Mouse (Mus musculus) limb, embryonic 14.5 days (tissue): Measurements from ENCODE around the gene Dpp9. TPM values are rescaled to one million over a fixed set of nuclear protein-coding genes. Genes with fewer than 3 reads are reported as not detected.

ENCODE experiments used
- ATAC-seq: fragments of 200-750 bp; cut with Nextera tagmentation; 2 replicates; pipeline ENCODE4 v1.8.0; 2017; ENCODE audit warnings: low read depth, moderate number of reproducible peaks, moderate TSS enrichment; ENCODE audit not compliant: low FRiP score
- DNase-seq: peaks from one replicate; pipeline ENCODE4 v3.0.0-alpha.2; 2015; ENCODE audit warnings: low spot score
- H3K27ac ChIP-seq: fragments of 300-500 bp; sonication (generic); replicated peaks from 2 replicates; pipeline ENCODE4 v1.5.1; 2014; ENCODE audit warnings: low read depth, mild to moderate bottlenecking, low read length, moderate library complexity, mixed read lengths
- H3K27me3 ChIP-seq: fragments of 300-500 bp; sonication (generic); 2 replicates; pipeline ENCODE4 v1.6.1; 2014; ENCODE audit warnings: low read length, mixed read lengths; ENCODE audit not compliant: control insufficient read depth, insufficient read depth
- H3K36me3 ChIP-seq: fragments of 300-500 bp; sonication (generic); 2 replicates; pipeline ENCODE4 v1.6.1; 2014; ENCODE audit warnings: mild to moderate bottlenecking, low read length, moderate library complexity, mixed read lengths; ENCODE audit not compliant: control insufficient read depth, insufficient read depth
- H3K4me1 ChIP-seq: fragments of 300-500 bp; sonication (generic); 2 replicates; pipeline ENCODE4 v1.6.1; 2014; ENCODE audit warnings: antibody characterized with exemption, low read length, mixed read lengths; ENCODE audit not compliant: control insufficient read depth, insufficient read depth
- H3K4me2 ChIP-seq: fragments of 300-500 bp; sonication (generic); replicated peaks from 2 replicates; pipeline ENCODE4 v1.6.1; 2014; ENCODE audit warnings: low read depth, mild to moderate bottlenecking, low read length, moderate library complexity; ENCODE audit not compliant: severe bottlenecking
- H3K4me3 ChIP-seq: fragments of 300-500 bp; sonication (generic); replicated peaks from 2 replicates; pipeline ENCODE4 v1.5.1; 2014; ENCODE audit warnings: low read length
- H3K9ac ChIP-seq: fragments of 300-500 bp; sonication (generic); 2 replicates; pipeline ENCODE4 v1.6.1; 2014; ENCODE audit warnings: mild to moderate bottlenecking, low read depth, low read length, moderate library complexity; ENCODE audit not compliant: severe bottlenecking
- H3K9me3 ChIP-seq: fragments of 300-500 bp; sonication (generic); 2 replicates; pipeline ENCODE4 v1.6.1; 2016; ENCODE audit warnings: low read length; ENCODE audit not compliant: control insufficient read depth
- POLR2A ChIP-seq: fragments of 200-500 bp; IDR thresholded peaks from 2 replicates; pipeline ENCODE4 v1.8.0; 2012; ENCODE audit warnings: inconsistent platforms, mild to moderate bottlenecking, moderate library complexity, borderline replicate concordance; ENCODE audit not compliant: insufficient read depth, insufficient read length; ENCODE audit errors: extremely low read depth
- WGBS: fragments of 180-500 bp; shearing (Covaris S2); extraction: QIAGEN DNeasy Blood & Tissue Kit; methylation state at CpG from one replicate; pipeline ENCODE4 v1.1.7; 2014; 5-methylcytosine and 5-hydroxymethylcytosine counted together
- polyA plus RNA-seq, 2 experiments: library from polyadenylated mRNA; depleted of rRNA in 1 of 2; stranded (reverse) in 1 of 2; unstranded in 1 of 2; fragments of >200 nt; fragmentation: Nextera tagmentation in 1 of 2; extraction: Ambion mirVana in 1 of 2; gene quantifications; 2 replicates each; pipeline versions ENCODE4 v1.2.1 to v1.2.3; 2012 to 2014

The Dpp9 gene
- polyA plus RNA-seq, 2 experiments: 33.9 to 54.3 TPM

DNA sequence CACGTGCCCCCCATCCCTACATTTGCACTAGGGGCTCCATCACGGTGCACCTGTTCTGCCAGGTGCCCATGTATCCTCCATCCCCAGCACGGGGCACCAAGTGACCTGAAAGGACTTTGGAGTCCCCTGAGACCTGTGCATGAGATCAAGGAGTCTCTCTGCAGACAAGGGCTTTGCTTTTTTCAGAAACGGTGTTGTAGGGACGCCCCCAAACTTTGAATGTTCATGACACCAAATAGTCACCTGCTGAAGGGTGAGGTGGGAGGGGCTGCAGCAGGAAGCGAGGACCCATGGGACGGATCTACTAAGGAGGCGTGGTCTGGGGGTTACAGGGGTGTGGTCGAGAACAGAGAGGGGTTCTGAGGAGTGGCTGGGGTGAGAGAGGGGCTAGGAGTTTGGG, 70.4 kb downstream of the Dpp9 start:
- WGBS: 14% methylated on average over 9 of the region's 9 CpGs

GRCm38 (mm10) chr17:56147420-56147819, 71.3 kb downstream of the Dpp9 start:
- no peak for DNase-seq
- WGBS: 53% methylated on average over 12 of the region's 12 CpGs
- Histone ChIP-seq H3K9ac (no peak overlapping the region), H3K9me3 (no peaks in the 10 kb centered on the region), H3K4me2 (no peak overlapping the region), H3K36me3 (no peaks in the 10 kb centered on the region), H3K27ac (no peak overlapping the region), H3K4me1 (no peaks in the 10 kb centered on the region), H3K27me3 (peaks cover 55% of the 10 kb centered on the region), H3K4me3 (no peak overlapping the region)
- peak; percentile 48; the same call in 1 of the 2 replicates for ATAC-seq
- TF ChIP-seq POLR2A: no peak

More for the DNA sequence above, 70.4 kb downstream of the Dpp9 start:
- no peak for DNase-seq
- Histone ChIP-seq H3K9ac (no peak overlapping the region), H3K36me3 (no peaks in the 10 kb centered on the region), H3K4me3 (0 out of 2 replicates have a peak overlapping the region, but pooled peaks have one; percentile 8), H3K27ac (no peak overlapping the region), H3K4me1 (no peaks in the 10 kb centered on the region), H3K9me3 (no peaks in the 10 kb centered on the region), H3K27me3 (peaks cover 48% of the 10 kb centered on the region), H3K4me2 (peak overlapping the region; percentile 35; the same call in 1 of the 2 replicates)
- no peak for TF ChIP-seq POLR2A
- ATAC-seq: no peak

GRCm38 (mm10) chr17:56146131-56146530, 72.6 kb downstream of the Dpp9 start:
- DNase-seq (no peak), ATAC-seq (no peak)
- no peak for TF ChIP-seq POLR2A
- Histone ChIP-seq H3K9me3 (no peaks in the 10 kb centered on the region), H3K36me3 (no peaks in the 10 kb centered on the region), H3K27ac (no peak overlapping the region), H3K4me1 (peaks cover 9% of the 10 kb centered on the region; the same call in 1 of the 2 replicates), H3K27me3 (peaks cover 68% of the 10 kb centered on the region), H3K9ac (no peak overlapping the region), H3K4me2 (no peak overlapping the region), H3K4me3 (no peak overlapping the region)
- WGBS: 15% methylated on average over 9 of the region's 9 CpGs

GRCm38 (mm10) chr17:56144546-56144945, 74.2 kb downstream of the Dpp9 start:
- Histone ChIP-seq H3K4me3 (no peak overlapping the region), H3K9me3 (no peaks in the 10 kb centered on the region), H3K27me3 (peaks cover 72% of the 10 kb centered on the region), H3K27ac (no peak overlapping the region), H3K36me3 (no peaks in the 10 kb centered on the region), H3K9ac (no peak overlapping the region), H3K4me2 (no peak overlapping the region), H3K4me1 (peaks cover 12% of the 10 kb centered on the region; the same call in 1 of the 2 replicates)
- no peak for DNase-seq
- no peak for ATAC-seq
- TF ChIP-seq POLR2A: no peak
- 68% methylated on average over 9 of the region's 9 CpGs for WGBS

DNA sequence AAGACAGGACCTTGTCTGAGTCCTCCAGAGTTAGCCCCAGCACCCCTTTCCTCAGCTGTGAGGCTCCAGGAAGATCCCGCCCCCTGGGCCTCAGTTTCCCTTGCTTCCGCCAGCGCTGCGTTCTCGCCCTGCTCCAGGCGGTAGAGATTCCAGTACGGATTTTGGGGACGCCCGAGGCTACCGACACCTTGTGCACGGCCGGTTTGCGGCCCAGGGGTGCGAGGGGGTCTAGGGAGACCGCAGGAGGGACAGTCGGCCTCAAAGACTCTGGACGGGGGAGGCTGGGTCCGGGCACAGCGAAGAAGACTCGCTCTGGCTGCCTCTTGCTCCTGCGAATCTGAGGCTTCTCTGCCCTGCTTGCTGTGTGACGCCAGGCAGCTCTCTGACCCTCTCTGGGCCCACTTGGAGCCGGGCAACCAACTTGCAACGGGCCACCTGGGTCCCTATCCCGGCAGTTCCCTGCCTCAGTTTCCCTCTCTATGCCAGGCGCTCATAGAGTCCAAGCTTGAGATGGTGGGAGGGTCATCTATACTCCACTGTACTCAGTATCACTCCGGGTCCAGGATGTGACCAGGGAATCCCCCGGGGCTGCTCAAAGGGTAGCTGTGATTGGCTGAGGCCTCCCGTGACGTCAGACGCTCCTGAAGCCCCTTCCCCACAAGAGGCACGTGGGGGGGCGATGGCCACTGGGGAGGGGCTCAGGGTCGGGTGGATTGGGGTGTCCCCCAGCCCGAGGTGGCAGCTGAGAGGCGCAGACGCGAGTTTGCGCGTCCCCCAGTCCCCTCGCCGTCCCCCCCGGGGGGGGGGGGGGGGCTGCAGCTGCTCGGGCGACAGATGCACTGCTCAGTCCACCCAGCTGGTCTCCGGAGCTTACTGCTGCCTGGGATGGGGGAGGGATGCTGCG, 76.8 kb downstream of the Dpp9 start:
- H3K27me3 ChIP-seq: peaks cover 62% of the 10 kb centered on the region
- H3K4me2 ChIP-seq: peak overlapping the region; percentile 52
- H3K9me3 ChIP-seq: no peaks in the 10 kb centered on the region
- DNase-seq (no peak), ATAC-seq (peak; percentile 58)
- H3K4me1 ChIP-seq: peaks cover 13% of the 10 kb centered on the region; the same call in 1 of the 2 replicates
- H3K9ac ChIP-seq: peak overlapping the region; percentile 31; the same call in 1 of the 2 replicates
- no peaks in the 10 kb centered on the region for H3K36me3 ChIP-seq
- TF ChIP-seq POLR2A: no peak
- under 1% methylated on average over 37 of the region's 47 CpGs for WGBS
- no peak overlapping the region for H3K27ac ChIP-seq
- peak overlapping the region; percentile 33 for H3K4me3 ChIP-seq
